Mouse (Mus musculus) bone marrow, adult 2 months (tissue): ENCODE results near the gene I0C0044D17Rik. TPM values are rescaled to one million over a fixed set of nuclear protein-coding genes. Genes with fewer than 3 reads are reported as not detected.

Experiments used
- H3K27ac ChIP-seq: fragments of 200-500 bp; 2 replicates; pipeline ENCODE4 v1.5.1; 2012; ENCODE audit warnings: low read depth, mild to moderate bottlenecking, control low read depth, inconsistent platforms, low read length; ENCODE audit not compliant: control insufficient read depth, poor library complexity, insufficient read depth
- H3K4me1 ChIP-seq: fragments of 200-500 bp; 2 replicates; pipeline ENCODE4 v1.6.1; 2011; ENCODE audit warnings: low read length; ENCODE audit not compliant: control insufficient read depth, insufficient read depth
- H3K4me3 ChIP-seq: fragments of 200-500 bp; replicated peaks from 2 replicates; pipeline ENCODE3; 2011; ENCODE audit warnings: mild to moderate bottlenecking, low read depth, low read length, control low read depth; ENCODE audit not compliant: control insufficient read depth
- CTCF ChIP-seq: fragments of 200-500 bp; IDR thresholded peaks from 2 replicates; pipeline ENCODE4 v1.5.1; 2011; ENCODE audit warnings: low read length, control low read depth; ENCODE audit not compliant: control insufficient read depth, insufficient read depth
- POLR2A ChIP-seq: fragments of 200-500 bp; IDR thresholded peaks from 2 replicates; pipeline ENCODE4 v1.6.1; 2011; ENCODE audit warnings: low read depth, mild to moderate bottlenecking, control low read depth, low read length, borderline replicate concordance; ENCODE audit not compliant: control insufficient read depth
- WGBS: fragments of 180-500 bp; shearing (Covaris S2); methylation state at CpG from one replicate; pipeline ENCODE4 v1.1.7; 2018; 5-methylcytosine and 5-hydroxymethylcytosine counted together
- polyA plus RNA-seq: library from polyadenylated mRNA; stranded (reverse); fragments of >200 nt; gene quantifications from 2 replicates; pipeline ENCODE4 v1.2.4, GENCODE M21; 2011; ENCODE audit warnings: low replicate concordance; ENCODE audit not compliant: missing spikeins, insufficient read depth, insufficient read length

I0C0044D17Rik gene
- polyA plus RNA-seq, 1 experiment = not detected

- TF ChIP-seq CTCF (no peak), POLR2A (no peak)
- 20% methylated on average over 16 of the region's 16 CpGs for WGBS
- Histone ChIP-seq H3K4me3 (no peak overlapping the region), H3K4me1 (no peaks in the 10 kb centered on the region), H3K27ac (no peak overlapping the region)
These were observed 45.4 kb downstream of the I0C0044D17Rik start for GRCm38 (mm10) chr4:98778219-98778618.

DNA sequence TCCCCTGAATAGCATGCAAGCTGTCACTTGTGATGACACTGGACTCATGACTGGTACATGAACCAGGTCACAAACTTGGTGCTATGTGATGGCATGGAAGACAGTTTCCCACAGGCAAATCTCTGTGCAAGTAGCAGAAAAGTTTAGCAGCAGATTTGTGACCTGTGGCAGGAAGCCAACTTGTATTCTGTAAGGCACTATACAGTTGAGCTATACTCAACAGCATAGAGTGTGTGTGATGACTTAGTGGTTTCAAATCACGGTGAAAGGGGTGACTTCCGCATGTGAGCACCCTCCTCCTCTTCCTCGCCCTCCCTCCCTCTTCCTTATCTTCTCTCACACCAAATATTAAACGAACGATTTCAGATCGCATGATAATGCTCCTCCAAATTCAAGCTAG, 46.2 kb downstream of the I0C0044D17Rik start:
- Histone ChIP-seq H3K27ac (no peak overlapping the region), H3K4me3 (no peak overlapping the region), H3K4me1 (no peaks in the 10 kb centered on the region)
- WGBS = 45% methylated on average over 6 of the region's 6 CpGs
- TF ChIP-seq CTCF (no peak), POLR2A (no peak)

DNA sequence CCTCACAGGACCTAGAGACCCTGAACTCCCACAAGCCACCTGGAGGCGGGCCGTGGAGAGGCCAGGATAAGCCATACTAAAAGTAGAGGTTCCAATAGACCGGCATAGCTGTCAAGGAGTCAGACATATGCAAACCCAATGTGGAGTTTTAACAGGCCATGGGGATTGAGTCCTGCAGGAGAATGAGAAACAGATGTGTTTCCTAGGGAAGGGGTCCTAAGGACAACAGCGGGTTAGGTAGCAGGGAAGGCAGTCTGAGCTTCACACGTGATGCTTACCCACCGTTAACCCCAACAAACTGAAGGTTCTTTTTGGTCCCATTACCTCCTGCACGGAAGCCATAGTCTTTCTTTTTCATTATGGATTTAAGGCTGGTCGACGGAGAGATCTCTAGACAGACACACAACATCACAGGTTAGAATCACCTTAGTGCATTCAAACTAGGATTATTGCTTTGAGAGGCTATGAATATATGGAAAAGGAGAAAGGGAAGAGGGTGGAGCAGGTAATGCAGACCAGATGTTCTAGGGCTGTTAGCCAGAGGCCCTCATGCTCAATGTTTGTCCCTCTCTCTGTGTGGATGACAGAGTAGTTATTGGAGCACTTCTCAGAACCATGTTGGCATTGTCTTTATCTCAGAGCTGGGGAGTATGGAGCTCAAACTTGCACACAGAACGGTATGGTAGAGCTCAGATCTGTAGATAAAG, 46.8 kb downstream of the I0C0044D17Rik start:
- no peak overlapping the region for H3K4me3 ChIP-seq
- no peaks in the 10 kb centered on the region for H3K4me1 ChIP-seq
- TF ChIP-seq POLR2A (no peak), CTCF (no peak)
- no peak overlapping the region for H3K27ac ChIP-seq
- WGBS = 80% methylated on average over 10 of the region's 10 CpGs

DNA sequence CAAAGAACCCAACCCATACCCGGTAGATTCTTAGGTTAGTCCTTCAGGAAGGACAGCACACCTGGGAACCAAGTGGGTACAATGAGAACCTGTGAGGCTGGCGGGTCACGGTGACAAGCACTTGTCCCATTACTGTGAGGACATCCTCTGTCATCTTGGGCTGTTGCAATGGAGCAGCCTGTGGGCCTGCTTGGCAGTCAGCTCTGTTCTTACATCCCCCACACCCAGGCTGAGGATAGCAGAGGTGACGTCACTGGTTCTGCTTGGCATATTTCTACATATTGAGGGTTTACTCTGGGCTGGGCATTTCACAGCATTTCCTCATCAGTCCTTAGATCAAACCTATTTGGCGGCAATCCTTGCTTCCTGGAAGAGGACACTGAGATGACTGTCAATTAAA, 49.9 kb downstream of the I0C0044D17Rik start:
- Histone ChIP-seq H3K27ac (no peak overlapping the region), H3K4me1 (no peaks in the 10 kb centered on the region), H3K4me3 (no peak overlapping the region)
- 69% methylated on average over 5 of the region's 5 CpGs for WGBS
- TF ChIP-seq CTCF (no peak), POLR2A (no peak)

Other genes starting within 250 kb of the I0C0044D17Rik start
- gene L1td1, start 97.1 kb downstream of the I0C0044D17Rik start, polyA plus RNA-seq = 21.1 TPM in 1 of 2 replicates, not detected in the other
- not detected in 2 replicates for gene Kank4, start 6.3 kb downstream of the I0C0044D17Rik start, polyA plus RNA-seq
- gene Usp1, start 100.0 kb upstream of the I0C0044D17Rik start, polyA plus RNA-seq = 28.4 and 31.3 TPM in 2 replicates
- 0.66 and 10.9 TPM in 2 replicates for gene Angptl3, start 207.1 kb upstream of the I0C0044D17Rik start, polyA plus RNA-seq